Mouse (Mus musculus) neutrophil, adult 5-6 weeks (primary cell): ENCODE results near the gene Zbtb7b. TPM values are rescaled to one million over a fixed set of nuclear protein-coding genes. Genes with fewer than 3 reads are reported as not detected.

Source experiments
- ATAC-seq: fragments of 151-379, 151-347 bp; 2 replicates; pipeline ENCODE4 v1.8.0; 2017; ENCODE audit warnings: mild to moderate bottlenecking, moderate TSS enrichment; ENCODE audit not compliant: insufficient number of reproducible peaks, poor library complexity, low FRiP score, severe bottlenecking; ENCODE audit errors: extremely low read depth
- total RNA-seq: library from RNA; stranded (forward); fragments of 200-1000 nt; gene quantifications from 2 replicates; pipeline ENCODE4 v1.2.3, GENCODE M21; 2017

Gene Zbtb7b
- total RNA-seq, 1 experiment from 2014 or later = 90.9 TPM

DNA sequence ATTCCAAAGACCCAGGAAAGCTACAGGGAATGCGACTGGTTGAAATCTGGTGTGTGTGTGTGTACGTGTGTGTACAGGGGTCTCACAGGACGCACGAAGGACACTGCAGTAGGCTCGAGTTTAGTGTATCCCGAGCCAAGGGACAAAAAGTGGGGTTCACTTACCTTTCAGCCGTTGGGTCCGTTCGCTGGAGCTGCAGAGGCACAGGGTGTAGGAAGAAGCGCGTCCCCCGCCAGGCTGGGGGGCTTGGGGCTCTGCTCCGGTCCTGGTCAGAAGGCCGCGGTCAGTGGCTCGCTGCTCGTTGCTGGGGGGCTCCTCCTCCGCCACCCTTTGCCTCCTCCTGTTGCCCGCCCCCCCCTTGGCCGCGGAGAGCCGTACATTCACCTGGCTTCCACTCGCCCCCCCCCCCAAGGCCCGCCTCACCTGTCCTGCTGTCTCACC, 1.7 kb downstream of the Zbtb7b start:
- no peak for ATAC-seq

DNA sequence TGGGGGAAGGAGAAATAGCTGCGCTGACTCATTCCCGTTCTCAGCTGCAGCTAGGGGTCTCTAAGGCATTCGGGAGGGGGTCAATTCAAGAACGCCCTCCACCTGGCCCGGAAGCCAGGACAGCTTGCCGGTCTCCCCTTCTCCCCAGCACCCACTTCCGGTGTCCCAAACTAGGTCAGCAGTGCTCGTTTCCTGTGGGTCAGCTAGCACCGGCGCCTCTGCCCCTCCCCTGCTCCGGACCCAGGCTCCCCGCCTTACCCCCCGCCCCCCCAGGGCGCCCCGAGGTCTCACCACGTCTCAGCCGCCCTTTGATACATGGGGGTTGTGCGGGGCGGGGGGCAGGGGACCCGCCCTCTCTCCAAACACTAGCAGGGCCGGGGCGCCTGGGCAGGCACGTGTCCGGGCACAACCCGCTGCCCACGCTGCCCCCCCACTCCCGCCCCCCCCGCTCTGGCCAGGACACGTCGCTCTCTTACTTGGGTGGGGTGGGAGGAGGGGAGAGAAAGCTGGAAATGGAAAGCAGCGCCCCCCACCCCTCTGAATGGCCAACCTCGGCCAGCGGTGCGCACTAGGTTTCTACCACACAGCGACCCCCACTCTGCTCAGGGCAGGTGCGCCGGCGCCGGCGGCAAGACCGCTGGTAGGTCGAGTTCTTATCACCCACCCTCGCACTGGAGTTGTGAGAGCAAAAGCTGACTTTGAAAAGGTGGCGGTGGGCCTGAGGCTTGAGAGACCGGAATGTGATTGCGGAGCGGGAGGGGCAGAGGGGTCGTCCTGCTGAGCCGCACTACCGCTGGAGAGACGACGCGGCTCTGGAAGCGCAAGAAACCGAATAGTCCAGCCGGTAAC, 2.7 kb downstream of the Zbtb7b start:
- no peak for ATAC-seq

DNA sequence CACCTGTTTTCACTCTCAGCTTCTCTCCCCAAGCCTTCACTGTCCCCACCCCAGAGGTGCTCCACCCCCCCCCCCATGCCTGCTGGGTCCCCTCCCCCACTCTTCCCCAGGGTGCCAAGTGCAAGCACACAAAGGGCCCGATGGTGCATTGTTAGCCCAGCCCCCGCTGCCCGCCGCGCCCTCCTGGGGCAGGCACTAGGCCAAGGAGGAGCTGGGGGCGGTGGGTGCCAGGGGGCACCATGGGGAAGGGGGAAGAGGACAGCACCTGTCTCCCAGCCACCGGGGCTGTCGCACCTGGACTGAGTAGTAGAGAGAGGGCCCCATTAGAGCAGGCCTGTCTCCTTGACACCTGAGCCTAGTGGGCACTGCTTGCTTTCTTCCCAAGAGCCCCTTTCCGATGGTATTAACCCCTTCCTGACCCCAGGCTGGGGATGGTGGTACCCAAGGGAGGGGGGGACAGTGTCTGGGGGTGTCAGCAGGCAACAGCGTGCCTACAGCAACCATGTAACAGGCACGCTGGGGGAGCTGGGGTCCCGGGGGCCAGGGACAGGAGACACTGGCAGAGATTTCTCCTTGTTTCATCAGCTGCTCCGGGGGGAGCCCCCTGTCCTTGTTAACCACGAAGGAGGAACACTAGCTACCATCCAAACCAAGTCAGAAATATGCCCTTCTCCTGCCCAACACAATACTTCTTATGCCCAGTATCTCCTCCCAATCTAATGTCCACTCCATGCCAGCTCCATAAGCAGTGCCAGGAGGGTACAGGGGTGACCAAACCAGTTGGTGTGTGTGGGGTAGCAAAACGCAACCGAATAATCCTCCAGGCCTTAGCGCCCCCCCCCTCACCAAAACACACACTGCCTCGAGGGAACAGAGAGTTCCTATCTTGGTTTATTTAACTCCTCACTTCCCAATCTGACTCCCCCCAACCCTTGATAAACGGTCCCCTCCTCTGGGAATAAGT, 3.6 kb downstream of the Zbtb7b start:
- no peak for ATAC-seq

DNA sequence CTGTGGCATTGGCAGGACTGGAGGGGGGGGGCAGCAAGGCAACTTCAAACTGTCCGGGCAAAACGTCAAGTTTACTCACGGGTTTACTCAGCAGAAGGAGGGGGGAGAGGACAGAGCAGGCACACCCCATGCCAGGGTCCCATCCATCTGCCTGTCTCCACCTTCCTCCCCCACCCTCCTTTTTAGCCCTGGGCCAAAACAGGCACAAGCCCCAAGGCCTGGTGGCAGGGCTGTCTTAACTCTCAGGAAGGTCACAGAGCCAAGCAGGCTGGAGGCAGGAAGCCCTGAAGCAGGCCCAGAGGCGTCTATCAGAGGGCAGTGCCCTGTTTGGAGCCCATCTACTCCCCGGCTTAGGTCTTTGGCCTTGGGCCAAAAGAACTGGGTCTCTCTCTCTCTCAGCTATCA, 4.5 kb downstream of the Zbtb7b start:
- ATAC-seq = no peak

GRCm38 (mm10) chr3:89388901-89389740, 5.5 kb downstream of the Zbtb7b start:
- peak; percentile 47 for ATAC-seq

- ATAC-seq = no peak
Observed at GRCm38 (mm10) chr3:89388134-89388881, 6.3 kb downstream of the Zbtb7b start.

DNA sequence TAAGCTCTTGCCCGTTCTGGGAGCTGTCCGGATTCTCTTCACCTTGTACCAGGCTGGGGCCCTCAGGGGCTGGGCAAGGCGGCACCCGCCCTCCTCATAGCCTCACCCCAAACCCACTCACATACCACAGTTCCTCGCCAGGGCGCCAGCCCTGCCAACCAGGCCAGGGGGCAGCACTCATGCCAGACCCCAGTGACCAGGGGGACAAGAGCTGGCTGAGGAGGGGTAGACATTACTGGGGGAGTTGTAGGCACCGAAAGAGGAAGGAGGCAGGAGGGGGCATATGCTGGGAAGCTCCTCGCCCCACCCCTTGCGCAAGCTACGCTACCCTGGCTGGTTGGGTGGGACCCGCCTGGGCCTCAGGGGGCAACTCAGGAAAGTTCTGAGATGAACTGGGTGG, 6.9 kb downstream of the Zbtb7b start:
- ATAC-seq = no peak

DNA sequence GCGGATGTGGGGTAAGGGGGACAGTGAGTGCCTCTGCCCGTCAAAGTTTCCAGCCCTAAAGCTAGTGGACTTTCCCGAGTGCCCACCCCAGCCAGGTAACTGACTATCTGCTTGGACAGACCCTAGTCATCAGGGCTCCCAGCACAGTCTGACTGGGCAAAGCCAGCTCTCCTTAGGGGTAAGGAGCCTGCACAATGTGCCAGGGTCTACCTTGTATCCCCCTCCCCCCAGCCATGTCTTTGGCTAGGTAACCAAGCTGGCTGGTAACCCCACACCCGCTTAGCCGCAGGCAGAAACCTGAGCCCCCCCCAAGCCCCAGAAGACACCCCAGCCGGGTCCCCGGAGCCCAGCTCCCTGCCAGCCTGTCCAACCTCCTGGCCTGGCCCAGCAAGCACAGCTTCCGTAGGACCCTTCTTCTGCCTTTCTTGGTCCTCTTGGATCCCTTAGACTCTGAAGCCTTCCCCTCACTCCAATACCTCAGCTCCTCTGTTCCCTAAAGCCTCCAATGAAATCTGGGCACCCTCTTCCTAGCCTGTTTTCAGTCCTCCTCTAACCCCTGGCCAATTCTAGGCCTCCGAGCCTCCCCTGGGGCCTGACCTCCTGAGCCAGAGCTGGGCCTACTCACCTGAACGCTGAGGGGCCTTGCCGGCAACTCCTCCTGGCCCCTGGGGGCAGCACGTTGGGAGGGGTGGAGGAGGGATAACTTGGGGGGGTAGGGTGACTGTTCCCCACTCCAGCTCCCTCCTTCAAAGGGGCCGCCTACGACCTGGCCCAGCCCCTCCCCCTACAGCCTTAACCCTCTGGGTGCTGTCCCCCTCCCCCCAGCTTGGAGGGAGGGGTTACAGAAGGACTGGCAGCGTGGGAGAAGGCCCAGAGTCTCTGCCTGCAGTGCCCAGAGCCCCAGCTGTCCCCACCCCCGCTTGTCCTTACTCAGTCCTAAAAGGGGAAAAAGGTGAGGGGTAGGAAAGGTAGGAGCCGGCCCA, 7.8 kb downstream of the Zbtb7b start:
- no peak for ATAC-seq

DNA sequence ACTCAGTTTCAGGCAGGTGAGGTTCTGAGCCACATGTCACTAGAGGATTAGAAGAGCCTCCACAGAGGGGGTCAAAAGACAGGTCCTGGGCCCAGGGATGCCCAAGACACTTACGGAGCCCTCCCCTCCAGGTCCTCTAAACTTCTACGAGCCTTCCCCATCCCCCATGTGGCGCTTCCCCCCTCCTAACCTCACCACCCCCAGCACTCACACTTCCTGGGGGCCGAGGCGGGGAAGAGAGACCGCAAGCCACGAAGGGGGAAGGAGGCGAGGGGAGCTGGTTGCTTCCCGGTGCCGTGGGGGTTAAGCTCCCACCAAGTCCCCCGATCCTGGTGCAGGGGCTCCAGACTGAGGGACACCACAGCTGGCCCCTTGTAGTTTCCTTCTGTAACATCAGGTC, 9.1 kb downstream of the Zbtb7b start:
- ATAC-seq = no peak

GRCm38 (mm10) chr3:89384331-89385076, 10.1 kb downstream of the Zbtb7b start:
- ATAC-seq = no peak

DNA sequence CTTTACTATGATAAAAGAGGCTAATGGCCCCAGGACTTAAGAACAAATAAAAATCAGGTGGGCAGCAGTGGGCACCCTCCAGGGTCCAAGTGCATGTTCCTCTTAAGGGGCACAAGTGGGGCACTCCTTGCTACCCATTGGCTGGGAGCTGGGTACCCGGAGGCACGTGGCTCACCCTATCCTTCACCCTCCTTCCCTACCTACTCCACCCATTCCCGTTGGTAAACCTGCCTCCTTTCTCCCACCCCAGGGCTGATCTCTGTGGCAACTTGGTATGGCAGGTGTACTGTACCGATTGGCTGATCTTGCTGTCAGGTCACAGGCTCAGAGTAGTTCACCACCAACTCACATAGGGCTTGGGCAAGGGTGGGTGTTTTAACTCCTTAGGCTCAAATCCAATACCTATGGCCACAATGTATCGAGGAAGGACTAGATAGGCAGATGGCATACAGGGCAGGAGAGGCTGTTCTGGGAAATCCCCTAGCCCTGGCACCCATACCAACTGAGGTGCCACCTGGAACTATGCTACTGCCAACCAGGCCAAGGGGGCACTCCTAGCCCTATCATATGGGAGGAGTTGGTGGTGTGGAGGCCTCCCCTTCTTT, 10.8 kb downstream of the Zbtb7b start:
- ATAC-seq = no peak

- ATAC-seq = no peak
Observed at GRCm38 (mm10) chr3:89382950-89383349, 11.6 kb downstream of the Zbtb7b start.

DNA sequence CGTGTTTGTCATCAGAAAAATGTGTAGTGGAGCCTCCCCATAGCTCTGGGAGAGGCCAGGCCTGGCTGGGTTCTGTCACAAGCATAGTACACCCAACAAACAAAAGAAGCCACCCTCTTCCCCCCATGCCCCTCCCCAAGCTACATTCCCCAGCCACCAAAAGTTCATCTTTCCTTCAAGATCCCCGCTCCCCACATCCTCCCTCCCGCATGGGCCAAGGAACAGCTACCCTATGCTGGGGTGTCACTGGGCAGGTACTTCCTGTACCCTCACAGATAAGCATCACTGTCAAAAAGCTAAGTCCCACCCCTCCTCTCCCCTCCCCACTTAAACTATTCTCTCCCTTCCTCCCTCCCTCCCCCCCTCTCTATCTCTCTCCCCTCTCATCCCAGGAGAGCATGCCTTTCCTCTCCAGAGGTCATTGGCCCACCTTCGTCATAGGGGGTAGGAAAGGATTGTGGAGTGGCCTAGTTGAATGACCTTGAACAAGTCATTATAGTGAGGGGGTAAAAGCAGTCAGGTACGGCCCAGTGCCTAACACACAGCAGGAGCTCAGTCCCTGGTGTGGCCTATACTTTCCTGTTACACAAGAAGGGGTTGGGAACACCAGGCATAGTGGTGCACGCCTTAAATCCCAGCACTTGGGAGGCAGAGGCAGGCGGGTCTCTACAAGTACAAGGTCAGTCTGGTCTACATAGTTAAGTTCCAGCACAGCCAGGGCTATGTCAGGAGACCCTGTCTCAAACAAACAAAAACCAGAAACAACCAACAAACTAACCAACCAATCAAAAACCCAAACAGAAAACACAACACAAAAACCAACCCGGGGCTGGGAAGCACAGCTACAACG, 12.3 kb downstream of the Zbtb7b start:
- no peak for ATAC-seq

DNA sequence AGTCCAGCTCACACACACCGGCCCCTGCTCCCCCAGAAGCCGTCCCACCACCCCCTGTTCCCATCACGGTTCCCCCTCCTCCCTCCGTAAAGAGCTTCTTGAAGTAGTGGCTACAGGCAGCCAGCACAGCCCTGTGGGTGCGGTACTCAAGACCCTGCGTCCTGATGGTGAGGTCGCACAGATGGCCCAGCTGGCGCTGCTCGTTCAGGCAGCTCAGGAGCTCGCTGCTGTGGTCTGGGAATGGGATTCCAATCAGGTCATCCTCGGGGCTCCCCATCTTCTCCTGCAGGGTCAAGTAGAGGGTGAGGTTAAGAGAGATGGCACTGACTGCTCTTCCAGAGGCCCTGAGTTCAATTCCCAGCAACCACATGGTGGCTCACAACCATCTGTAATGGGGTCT, 13.3 kb downstream of the Zbtb7b start:
- ATAC-seq = no peak

DNA sequence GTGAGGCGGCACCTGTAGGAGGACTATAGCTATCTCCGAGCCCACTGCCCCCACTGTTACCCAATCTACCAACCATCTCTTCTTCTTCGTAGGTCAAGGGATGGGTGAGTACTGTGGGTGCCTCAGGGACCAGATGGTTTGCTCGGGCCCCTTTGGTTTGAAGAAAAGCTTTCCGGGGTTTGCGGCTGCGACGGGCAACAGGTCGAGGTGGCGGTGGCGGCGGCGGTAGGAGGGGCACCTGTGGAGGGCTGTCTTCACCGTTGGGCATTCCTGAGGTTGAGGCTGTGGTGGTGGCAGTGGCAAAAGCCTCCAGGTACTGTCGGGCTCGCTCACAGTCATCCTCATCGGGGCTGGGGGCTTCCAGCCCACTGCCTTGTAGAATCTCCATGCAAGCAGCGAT, 13.9 kb downstream of the Zbtb7b start:
- ATAC-seq = no peak
